In the genomic region with DNA sequence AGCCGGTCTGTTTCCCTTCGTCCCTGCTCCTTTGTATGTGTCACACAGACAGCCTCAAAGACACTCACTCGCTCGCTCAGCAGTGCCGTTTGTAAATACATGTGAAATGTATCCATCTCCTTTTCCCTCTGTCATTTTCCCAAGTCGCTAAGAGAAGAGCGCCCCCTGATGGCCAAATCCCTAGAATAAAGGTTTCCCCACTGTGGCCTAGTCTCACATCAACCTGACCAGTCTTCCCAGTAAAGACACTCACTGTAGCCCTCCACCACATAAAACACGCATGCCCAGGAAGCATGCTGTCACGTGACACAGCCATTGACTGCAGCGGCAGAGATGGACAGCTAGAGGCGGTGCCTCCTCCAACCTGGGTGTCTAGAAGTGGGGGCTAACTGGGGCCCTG, we compare ENCODE assay signal across 8 mouse cellular contexts. TPM values are rescaled to one million over a fixed set of nuclear protein-coding genes. Genes with fewer than 3 reads are reported as not detected.
A peak's percentile ranks its signal among the peaks of the same experiment; 100 is the strongest.
DNase-seq lines count a peak whose midpoint lies in the region; ATAC-seq and TF ChIP-seq lines count a peak whose summit lies in the region.

No protein-coding gene starts in this region.

- H3K9ac ChIP-seq in heart, postnatal 0 days (replicated peaks; ENCODE audit: low read depth, low read length), result no peak overlapping the region
- H3K9ac ChIP-seq in forebrain, embryonic 15.5 days (replicated peaks), result no peak overlapping the region
- no peak overlapping the region for H3K9ac ChIP-seq in limb, embryonic 12.5 days (replicated peaks)

- no peak for TF ChIP-seq EP300 in heart, postnatal 0 days (IDR thresholded peaks at IDR 0.05; ENCODE audit: low read depth)

- H3K4me1 ChIP-seq in heart, postnatal 0 days (ENCODE audit: control insufficient read depth, insufficient read depth), result no peaks in the 10 kb centered on the region
- H3K4me1 ChIP-seq in heart, embryonic 10.5 days, result peaks cover 27% of the 10 kb centered on the region
- H3K4me1 ChIP-seq in forebrain, embryonic 15.5 days, result peaks cover 15% of the 10 kb centered on the region
- H3K4me1 ChIP-seq in limb, embryonic 12.5 days (replicated peaks), result 0 out of 2 replicates have a peak, but pooled peaks cover 10% of the 10 kb centered on the region
- no peaks in the 10 kb centered on the region for H3K4me1 ChIP-seq in testis, adult 2 months (ENCODE audit: control insufficient read depth, insufficient read depth, low read length)

- no peak for ATAC-seq in heart, postnatal 0 days (ENCODE audit: insufficient read depth, low read depth)
- ATAC-seq in forebrain, embryonic 15.5 days (replicated peaks), result peak; percentile 55; the same call in 1 of the 2 replicates
- no peak for ATAC-seq in limb, embryonic 12.5 days (ENCODE audit: insufficient number of reproducible peaks, insufficient read depth, low FRiP score, low TSS enrichment, low read depth)
- no peak for ATAC-seq in megakaryocyte progenitor cell, adult 5-6 weeks (replicated peaks; ENCODE audit: poor library complexity)

- no peak for DNase-seq in heart, postnatal 0 days (ENCODE audit: low spot score)
- DNase-seq in heart, embryonic 10.5 days (ENCODE audit: low spot score), result no peak
- DNase-seq in A20 (ENCODE audit: low read depth, low spot score) (peak; percentile 27), WW6 (ENCODE audit: low read depth, low spot score) (peak; percentile 47)

- H3K9me3 ChIP-seq in heart, postnatal 0 days (replicated peaks; ENCODE audit: control insufficient read depth, low read length), result no peaks in the 10 kb centered on the region
- H3K9me3 ChIP-seq in heart, embryonic 10.5 days, result no peaks in the 10 kb centered on the region
- H3K9me3 ChIP-seq in forebrain, embryonic 15.5 days, result no peaks in the 10 kb centered on the region
- no peaks in the 10 kb centered on the region for H3K9me3 ChIP-seq in limb, embryonic 12.5 days

- no peak for TF ChIP-seq POLR2A in testis, adult 2 months (IDR thresholded peaks at IDR 0.05; ENCODE audit: control insufficient read depth, low read depth, low read length)

- no peaks in the 10 kb centered on the region for H3K27me3 ChIP-seq in heart, postnatal 0 days (ENCODE audit: control insufficient read depth, insufficient read depth, low read length)
- peaks cover 21% of the 10 kb centered on the region for H3K27me3 ChIP-seq in heart, embryonic 10.5 days (ENCODE audit: insufficient read depth, poor library complexity, severe bottlenecking)
- H3K27me3 ChIP-seq in forebrain, embryonic 15.5 days, result no peaks in the 10 kb centered on the region
- peaks cover 8% of the 10 kb centered on the region; the same call in 1 of the 2 replicates for H3K27me3 ChIP-seq in limb, embryonic 12.5 days
- no peaks in the 10 kb centered on the region for H3K27me3 ChIP-seq in testis, adult 2 months (ENCODE audit: control insufficient read depth, insufficient read depth, low read length)

- no peak overlapping the region for H3K4me3 ChIP-seq in heart, postnatal 0 days (ENCODE audit: low read depth, low read length)
- no peak overlapping the region for H3K4me3 ChIP-seq in heart, embryonic 10.5 days
- no peak overlapping the region for H3K4me3 ChIP-seq in forebrain, embryonic 15.5 days
- no peak overlapping the region for H3K4me3 ChIP-seq in limb, embryonic 12.5 days (replicated peaks)
- H3K4me3 ChIP-seq in testis, adult 2 months (ENCODE audit: control insufficient read depth, low read depth, low read length), result no peak overlapping the region

- TF ChIP-seq CTCF in heart, postnatal 0 days (IDR thresholded peaks at IDR 0.05; ENCODE audit: low read depth), result peak; percentile 49
- peak; percentile 16; the same call in 1 of the 2 replicates for TF ChIP-seq CTCF in testis, adult 2 months (IDR thresholded peaks at IDR 0.05; ENCODE audit: control insufficient read depth, insufficient read depth, insufficient replicate concordance, low read depth, low read length)

- no peak overlapping the region for H3K27ac ChIP-seq in heart, postnatal 0 days (ENCODE audit: low read depth)
- H3K27ac ChIP-seq in heart, embryonic 10.5 days, result no peak overlapping the region
- no peak overlapping the region for H3K27ac ChIP-seq in forebrain, embryonic 15.5 days (replicated peaks)
- H3K27ac ChIP-seq in limb, embryonic 12.5 days, result no peak overlapping the region
- no peak overlapping the region for H3K27ac ChIP-seq in testis, adult 2 months (ENCODE audit: control insufficient read depth, insufficient read depth, low read depth, low read length)

- H3K36me3 ChIP-seq in heart, postnatal 0 days (replicated peaks; ENCODE audit: control insufficient read depth, insufficient read depth, low read length), result no peaks in the 10 kb centered on the region
- no peaks in the 10 kb centered on the region for H3K36me3 ChIP-seq in heart, embryonic 10.5 days
- H3K36me3 ChIP-seq in forebrain, embryonic 15.5 days, result no peaks in the 10 kb centered on the region
- H3K36me3 ChIP-seq in limb, embryonic 12.5 days, result no peaks in the 10 kb centered on the region
- no peaks in the 10 kb centered on the region for H3K36me3 ChIP-seq in testis, adult 2 months (ENCODE audit: control insufficient read depth, insufficient read depth, low read length)

- 48% methylated on average over 11 of the region's 11 CpGs for whole genome bisulfite sequencing in heart, postnatal 0 days
- 39% methylated on average over 11 of the region's 11 CpGs for WGBS in heart, embryonic 10.5 days
- WGBS in forebrain, embryonic 15.5 days, result 42% methylated on average over 11 of the region's 11 CpGs
- WGBS in limb, embryonic 12.5 days, result 42% methylated on average over 11 of the region's 11 CpGs

- H3K4me2 ChIP-seq in heart, postnatal 0 days (ENCODE audit: low read depth, low read length), result no peak overlapping the region
- no peak overlapping the region for H3K4me2 ChIP-seq in forebrain, embryonic 15.5 days (replicated peaks)
- 0 out of 2 replicates have a peak overlapping the region, but pooled peaks have one; percentile 9 for H3K4me2 ChIP-seq in limb, embryonic 12.5 days

RNA-seq across cellular contexts. Expression of gene Afap1, which starts 8.9 kb away (rescaled TPM):
- total RNA-seq in heart, postnatal 0 days (2014; rRNA removed; ENCODE audit: low replicate concordance), result 25.9 and 30.3 TPM in 2 replicates
- 13.6 and 14.9 TPM in 2 replicates for polyA plus RNA-seq in heart, postnatal 0 days (2015; fragmentation: Nextera tagmentation; extraction: Ambion mirVana)
- polyA plus RNA-seq in heart, embryonic 10.5 days (2016; fragmentation: Nextera tagmentation; extraction: Ambion mirVana), result 21.7 and 27.0 TPM in 2 replicates
- polyA plus RNA-seq in forebrain, embryonic 15.5 days (2015; fragmentation: Nextera tagmentation; extraction: Ambion mirVana), result 52.5 and 55.7 TPM in 2 replicates
- polyA plus RNA-seq in limb, embryonic 12.5 days (2016; fragmentation: Nextera tagmentation; extraction: Ambion mirVana), result 15.4 and 16.6 TPM in 2 replicates
- 37.9 and 46.5 TPM in 2 replicates for polyA plus RNA-seq in testis, adult 2 months (2012; rRNA removed)
- 27.9 and 31.9 TPM in 2 replicates for total RNA-seq in megakaryocyte progenitor cell, adult 5-6 weeks (2015)
- 15.5 and 16.8 TPM in 2 replicates for total RNA-seq in megakaryocyte progenitor cell, adult 5-6 weeks (2017)

Comparison
In these comparisons a context has a peak if more than half of its experiments do, and no peak if none do; other contexts are left out.
1. DNase-seq: peak in A20 (single experiment) and WW6 (single experiment); none in heart, postnatal 0 days (single experiment) and heart, embryonic 10.5 days (single experiment).